Mouse (Mus musculus) hindbrain, embryonic 13.5 days (tissue): ENCODE results near the gene Spry1. TPM values are rescaled to one million over a fixed set of nuclear protein-coding genes. Genes with fewer than 3 reads are reported as not detected.

Source experiments
- ATAC-seq: fragments of 200-750 bp; cut with Nextera tagmentation; 2 replicates; pipeline ENCODE4 v1.8.0; 2017; ENCODE audit warnings: moderate TSS enrichment; ENCODE audit not compliant: low FRiP score
- H3K27ac ChIP-seq: fragments of 300-500 bp; sonication (generic); 2 replicates; pipeline ENCODE4 v1.5.1; 2015; ENCODE audit warnings: inconsistent platforms, mild to moderate bottlenecking, moderate library complexity
- H3K27me3 ChIP-seq: fragments of 300-500 bp; sonication (generic); 2 replicates; pipeline ENCODE4 v1.6.1; 2015; ENCODE audit warnings: mild to moderate bottlenecking, inconsistent platforms
- H3K36me3 ChIP-seq: fragments of 300-500 bp; sonication (generic); 2 replicates; pipeline ENCODE4 v1.6.1; 2015; ENCODE audit warnings: mild to moderate bottlenecking, inconsistent platforms
- H3K4me1 ChIP-seq: fragments of 300-500 bp; sonication (generic); replicated peaks from 2 replicates; pipeline ENCODE4 v1.6.1; 2015; ENCODE audit warnings: inconsistent platforms
- H3K4me2 ChIP-seq: fragments of 300-500 bp; sonication (generic); 2 replicates; pipeline ENCODE4 v1.6.1; 2015; ENCODE audit warnings: inconsistent platforms, mild to moderate bottlenecking, moderate library complexity
- H3K4me3 ChIP-seq: fragments of 300-500 bp; sonication (generic); 2 replicates; pipeline ENCODE4 v1.5.1; 2015; ENCODE audit warnings: mild to moderate bottlenecking, inconsistent platforms
- H3K9ac ChIP-seq: fragments of 300-500 bp; sonication (generic); 2 replicates; pipeline ENCODE4 v1.6.1; 2015; ENCODE audit warnings: mild to moderate bottlenecking, inconsistent platforms
- H3K9me3 ChIP-seq: fragments of 300-500 bp; sonication (generic); 2 replicates; pipeline ENCODE4 v1.6.1; 2016; ENCODE audit warnings: inconsistent platforms
- WGBS: fragments of 180-500 bp; shearing (Covaris S2); methylation state at CpG from one replicate; pipeline ENCODE4 v1.1.7; 2015; 5-methylcytosine and 5-hydroxymethylcytosine counted together
- polyA plus RNA-seq: library from polyadenylated mRNA; unstranded; fragments of >200 nt; fragmentation: Nextera tagmentation; extraction: Ambion mirVana; gene quantifications from 2 replicates; pipeline ENCODE4 v1.2.1, GENCODE M21; 2015

Gene Spry1
- polyA plus RNA-seq, 1 experiment from 2014 or later: 4.4 TPM

- ATAC-seq: peak; percentile 17; the same call in 1 of the 2 replicates
- H3K9me3 ChIP-seq: no peaks in the 10 kb centered on the region
- peak overlapping the region; percentile 54 for H3K4me2 ChIP-seq
- H3K27ac ChIP-seq: no peak overlapping the region
- H3K27me3 ChIP-seq: peaks cover 41% of the 10 kb centered on the region
- 29% methylated on average over 6 of the region's 6 CpGs for WGBS
- H3K4me1 ChIP-seq: peaks cover 11% of the 10 kb centered on the region
- peak overlapping the region; percentile 49; the same call in 1 of the 2 replicates for H3K9ac ChIP-seq
- no peaks in the 10 kb centered on the region for H3K36me3 ChIP-seq
- peak overlapping the region; percentile 29 for H3K4me3 ChIP-seq
Measured at GRCm38 (mm10) chr3:37686751-37687150, 47.0 kb downstream of the Spry1 start.

GRCm38 (mm10) chr3:37687158-37687980, 47.6 kb downstream of the Spry1 start:
- Histone ChIP-seq H3K36me3 (no peaks in the 10 kb centered on the region), H3K9me3 (no peaks in the 10 kb centered on the region), H3K4me2 (peak overlapping the region; percentile 54), H3K27me3 (peaks cover 39% of the 10 kb centered on the region), H3K27ac (no peak overlapping the region), H3K4me3 (peak overlapping the region; percentile 29), H3K9ac (peak overlapping the region; percentile 49), H3K4me1 (peaks cover 11% of the 10 kb centered on the region)
- WGBS: 34% methylated on average over 28 of the region's 28 CpGs
- ATAC-seq: 0 out of 2 replicates have a peak, but pooled peaks have one; percentile 36

- H3K9me3 ChIP-seq: no peaks in the 10 kb centered on the region
- H3K9ac ChIP-seq: no peak overlapping the region
- no peak overlapping the region for H3K27ac ChIP-seq
- WGBS: 81% methylated on average over 4 of the region's 4 CpGs
- no peak overlapping the region for H3K4me3 ChIP-seq
- H3K4me2 ChIP-seq: no peak overlapping the region
- ATAC-seq: no peak
- peaks cover 11% of the 10 kb centered on the region for H3K27me3 ChIP-seq
- no peaks in the 10 kb centered on the region for H3K36me3 ChIP-seq
- no peaks in the 10 kb centered on the region for H3K4me1 ChIP-seq
Measured at GRCm38 (mm10) chr3:37692945-37693344, 53.2 kb downstream of the Spry1 start.

- no peak overlapping the region for H3K4me2 ChIP-seq
- H3K27me3 ChIP-seq: peaks cover 5% of the 10 kb centered on the region
- 89% methylated on average over 8 of the region's 8 CpGs for whole genome bisulfite sequencing
- no peaks in the 10 kb centered on the region for H3K36me3 ChIP-seq
- H3K27ac ChIP-seq: no peak overlapping the region
- H3K9me3 ChIP-seq: no peaks in the 10 kb centered on the region
- H3K4me1 ChIP-seq: no peaks in the 10 kb centered on the region
- no peak overlapping the region for H3K9ac ChIP-seq
- no peak for ATAC-seq
- H3K4me3 ChIP-seq: no peak overlapping the region
Measured at GRCm38 (mm10) chr3:37693552-37693951, 53.8 kb downstream of the Spry1 start.

Other genes starting within 250 kb of the Spry1 start
- 30.6 and 38.3 TPM in 2 replicates for gene Spata5, start 220.1 kb upstream of the Spry1 start, polyA plus RNA-seq
- gene Nudt6, start 219.7 kb upstream of the Spry1 start, polyA plus RNA-seq: 6.4 and 6.6 TPM in 2 replicates
- 8.5 and 10.7 TPM in 2 replicates for gene Gm5148, start 84.5 kb downstream of the Spry1 start, polyA plus RNA-seq